Mouse (Mus musculus): ENCODE results near the gene Lamc3. TPM values are rescaled to one million over a fixed set of nuclear protein-coding genes. Genes with fewer than 3 reads are reported as not detected.

Gene Lamc3
- polyA plus RNA-seq, 1 experiment from 2014 or later, result 0.15 TPM

DNA sequence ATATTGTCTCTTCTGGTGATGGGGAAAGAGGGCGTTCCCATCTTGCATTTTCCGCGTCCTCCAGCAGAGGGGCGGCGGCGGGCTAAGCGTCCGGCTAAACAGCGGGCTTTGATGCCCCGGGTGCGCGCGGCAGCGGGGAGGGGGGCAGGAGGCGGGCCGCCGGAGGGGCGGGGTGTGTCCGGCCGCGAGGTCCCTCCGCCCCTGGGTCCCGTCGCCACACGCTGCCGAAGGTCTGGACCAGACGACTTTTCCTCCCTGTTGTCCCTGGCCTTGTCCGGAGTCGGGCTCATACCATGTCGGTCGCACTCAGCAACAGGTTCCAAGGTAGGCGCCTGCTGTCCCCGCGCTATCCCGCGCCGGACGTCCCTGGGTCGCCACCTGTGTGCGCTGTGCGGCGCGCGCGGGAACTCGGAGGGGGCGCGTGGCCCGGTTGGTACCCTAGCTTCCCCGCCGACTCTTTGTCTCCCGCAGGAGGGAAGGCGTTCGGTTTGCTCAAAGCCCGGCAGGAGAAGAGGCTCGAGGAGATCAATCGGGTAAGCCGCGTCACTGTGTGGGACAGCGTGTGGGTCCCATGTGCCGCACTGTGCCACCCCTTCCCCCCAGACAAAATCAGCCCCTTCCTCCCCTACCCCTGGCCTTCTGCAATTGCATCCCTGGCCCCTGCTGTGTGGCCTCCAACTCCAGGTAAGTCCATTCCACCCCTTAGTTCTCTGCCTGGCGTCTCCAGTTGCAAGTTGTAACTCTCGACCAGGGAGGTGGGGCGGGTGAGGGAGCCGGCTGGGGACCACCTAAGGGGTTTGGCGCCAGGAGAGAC lies 63.2 kb downstream of the Lamc3 start, which contains the start of gene Aif1l:
TSS of gene Aif1l (plus strand) at position 82 of the 814 bp plus-strand sequence.
- under 1% methylated on average over 66 of the region's 66 CpGs for WGBS
- peak; percentile 91 for DNase-seq (ENCODE audit: low spot score)
- Histone ChIP-seq H3K4me3 (peak within 1 kb of the TSS; percentile 74), H3K36me3 (peaks cover 39% of the 10 kb centered on the region), H3K27ac (peak within 1 kb of the TSS; percentile 88), H3K27me3 (ENCODE audit: low read depth, poor library complexity, severe bottlenecking) (peaks cover 10% of the 10 kb centered on the region; the same call in 1 of the 2 replicates), H3K4me1 (peaks cover 42% of the 10 kb centered on the region), H3K9me3 (replicated peaks) (no peaks in the 10 kb centered on the region)

DNA sequence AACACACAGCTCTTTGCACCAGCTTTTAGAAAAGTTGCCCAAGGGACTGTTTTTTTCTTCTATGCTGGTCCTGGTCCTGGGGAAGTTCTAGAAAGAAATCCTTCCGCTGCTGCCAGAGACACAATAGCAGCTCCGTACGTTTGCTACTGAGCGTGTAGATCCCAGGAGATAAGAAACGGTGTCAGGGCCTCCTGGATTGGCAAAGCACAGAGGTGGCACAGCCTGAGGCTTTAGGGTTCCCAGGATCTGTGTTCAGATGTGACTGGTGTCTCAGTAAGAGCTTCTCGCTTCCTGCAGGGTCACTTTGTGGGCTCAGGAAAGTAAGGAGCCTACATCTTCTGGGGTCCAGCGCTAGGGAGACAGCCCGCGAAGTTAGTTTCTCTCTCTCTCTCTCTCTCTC lies 63.9 kb downstream of the Lamc3 start:
- Histone ChIP-seq H3K27ac (peak overlapping the region; percentile 88), H3K36me3 (peaks cover 43% of the 10 kb centered on the region), H3K4me1 (peaks cover 42% of the 10 kb centered on the region), H3K27me3 (ENCODE audit: low read depth, poor library complexity, severe bottlenecking) (peaks cover 10% of the 10 kb centered on the region; the same call in 1 of the 2 replicates), H3K4me3 (peak overlapping the region; percentile 74), H3K9me3 (replicated peaks) (no peaks in the 10 kb centered on the region)
- no peak for DNase-seq (ENCODE audit: low spot score)
- WGBS, result 21% methylated on average over 9 of the region's 9 CpGs

DNA sequence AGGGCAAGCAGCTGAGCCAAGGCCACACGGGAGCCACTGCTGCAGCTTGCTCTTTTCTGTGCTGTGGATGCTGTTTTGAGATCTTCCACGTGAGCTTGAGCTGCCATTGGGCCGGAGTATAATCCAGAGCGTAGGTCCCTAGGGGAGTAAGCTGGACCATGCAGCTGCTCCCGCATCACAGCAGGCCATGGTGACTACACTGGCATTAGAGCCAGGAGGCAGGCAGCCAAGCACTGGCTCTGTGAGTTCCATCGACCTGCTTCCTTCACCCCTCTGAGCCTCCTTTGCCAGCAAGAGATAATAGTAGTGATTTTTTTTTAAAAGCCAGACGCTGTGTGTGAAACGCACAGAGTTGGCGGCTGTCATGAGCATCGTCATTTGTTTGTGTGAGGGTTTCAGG lies 65.1 kb downstream of the Lamc3 start:
- peaks cover 42% of the 10 kb centered on the region for H3K4me1 ChIP-seq
- H3K27me3 ChIP-seq (ENCODE audit: low read depth, poor library complexity, severe bottlenecking), result peaks cover 10% of the 10 kb centered on the region; the same call in 1 of the 2 replicates
- DNase-seq (ENCODE audit: low spot score), result no peak
- 0 out of 2 replicates have a peak overlapping the region, but pooled peaks have one; percentile 74 for H3K4me3 ChIP-seq
- peaks cover 49% of the 10 kb centered on the region for H3K36me3 ChIP-seq
- H3K9me3 ChIP-seq (replicated peaks), result no peaks in the 10 kb centered on the region
- WGBS, result 94% methylated on average over 10 of the region's 10 CpGs
- no peak overlapping the region for H3K27ac ChIP-seq

DNA sequence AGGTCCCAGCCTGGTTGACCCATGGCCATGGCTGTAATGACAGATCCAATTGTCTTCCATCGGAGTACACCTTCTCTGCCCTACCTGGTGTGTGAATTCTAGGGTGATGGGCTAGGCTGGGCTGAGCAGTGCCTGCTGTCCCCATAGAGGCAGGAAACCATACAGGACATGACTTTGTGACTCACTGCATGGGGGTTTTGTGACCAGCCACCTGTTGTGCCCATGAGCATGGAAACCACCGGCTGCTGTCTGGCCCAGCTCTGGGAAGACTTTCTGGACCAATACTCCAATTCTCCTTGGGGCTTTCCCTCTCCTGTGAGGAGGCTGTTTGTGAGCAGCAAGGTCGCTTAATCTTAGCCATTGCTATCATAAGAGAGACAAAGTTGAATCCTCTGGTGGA lies 65.6 kb downstream of the Lamc3 start:
- Histone ChIP-seq H3K4me1 (peaks cover 42% of the 10 kb centered on the region), H3K36me3 (peaks cover 54% of the 10 kb centered on the region)
- WGBS, result 92% methylated on average over 3 of the region's 3 CpGs

DNA sequence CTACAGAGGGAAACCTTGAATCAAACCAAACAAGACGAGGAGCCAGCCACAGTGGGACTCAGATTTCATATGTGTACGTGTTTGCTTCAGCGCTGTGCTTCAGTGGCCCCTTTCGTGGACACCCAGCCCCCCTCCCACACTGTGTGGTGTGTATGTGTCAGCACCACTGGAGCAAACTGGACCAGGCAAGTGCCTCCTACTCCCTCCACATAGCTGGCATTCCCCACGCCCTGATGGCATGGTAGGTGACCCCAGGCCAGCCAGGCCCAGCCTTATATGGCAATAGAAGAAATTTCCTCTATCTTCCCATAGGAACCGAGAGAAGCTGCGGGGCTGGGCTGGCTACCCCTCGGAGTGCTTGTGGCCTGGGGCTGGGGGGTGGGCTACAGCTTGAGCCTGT lies 66.6 kb downstream of the Lamc3 start:
- Histone ChIP-seq H3K36me3 (peaks cover 63% of the 10 kb centered on the region), H3K4me1 (peaks cover 42% of the 10 kb centered on the region)

More for the DNA sequence above, 65.6 kb downstream of the Lamc3 start:
- H3K27me3 ChIP-seq (ENCODE audit: low read depth, poor library complexity, severe bottlenecking), result peaks cover 10% of the 10 kb centered on the region; the same call in 1 of the 2 replicates
- DNase-seq (ENCODE audit: low spot score), result no peak
- H3K4me3 ChIP-seq, result no peak overlapping the region
- no peaks in the 10 kb centered on the region for H3K9me3 ChIP-seq (replicated peaks)
- no peak overlapping the region for H3K27ac ChIP-seq

DNA sequence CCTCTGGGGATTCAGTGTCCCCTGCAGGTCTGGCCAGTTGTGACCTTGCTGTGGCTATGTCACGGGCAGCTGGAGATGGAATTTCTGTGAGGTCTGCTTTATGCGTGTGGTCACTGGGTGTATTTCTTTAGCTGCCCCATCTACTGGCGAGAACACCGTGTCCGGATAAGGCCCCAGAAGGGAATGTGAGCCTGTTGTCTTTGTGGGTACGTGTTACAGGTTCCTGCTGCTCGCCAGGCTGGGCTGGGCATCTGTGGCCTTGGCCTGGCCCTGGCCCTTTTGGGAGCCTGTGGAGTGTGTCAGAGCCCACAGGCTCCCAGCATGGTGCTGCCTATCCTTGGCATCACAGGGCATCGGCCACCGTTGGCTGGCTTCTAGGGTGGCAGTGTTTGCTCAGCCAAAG lies 67.7 kb downstream of the Lamc3 start:
- H3K9me3 ChIP-seq (replicated peaks), result no peaks in the 10 kb centered on the region
- H3K4me3 ChIP-seq, result no peak overlapping the region
- no peak overlapping the region for H3K27ac ChIP-seq
- peaks cover 74% of the 10 kb centered on the region for H3K36me3 ChIP-seq
- WGBS, result 94% methylated on average over 9 of the region's 9 CpGs
- H3K27me3 ChIP-seq (ENCODE audit: low read depth, poor library complexity, severe bottlenecking), result no peaks in the 10 kb centered on the region
- H3K4me1 ChIP-seq, result peaks cover 36% of the 10 kb centered on the region
- DNase-seq (ENCODE audit: low spot score), result no peak

More for the DNA sequence above, 66.6 kb downstream of the Lamc3 start:
- 78% methylated on average over 8 of the region's 8 CpGs for WGBS
- Histone ChIP-seq H3K27ac (no peak overlapping the region), H3K27me3 (ENCODE audit: low read depth, poor library complexity, severe bottlenecking) (peaks cover 5% of the 10 kb centered on the region; the same call in 1 of the 2 replicates), H3K9me3 (replicated peaks) (no peaks in the 10 kb centered on the region), H3K4me3 (no peak overlapping the region)
- no peak for DNase-seq (ENCODE audit: low spot score)

DNA sequence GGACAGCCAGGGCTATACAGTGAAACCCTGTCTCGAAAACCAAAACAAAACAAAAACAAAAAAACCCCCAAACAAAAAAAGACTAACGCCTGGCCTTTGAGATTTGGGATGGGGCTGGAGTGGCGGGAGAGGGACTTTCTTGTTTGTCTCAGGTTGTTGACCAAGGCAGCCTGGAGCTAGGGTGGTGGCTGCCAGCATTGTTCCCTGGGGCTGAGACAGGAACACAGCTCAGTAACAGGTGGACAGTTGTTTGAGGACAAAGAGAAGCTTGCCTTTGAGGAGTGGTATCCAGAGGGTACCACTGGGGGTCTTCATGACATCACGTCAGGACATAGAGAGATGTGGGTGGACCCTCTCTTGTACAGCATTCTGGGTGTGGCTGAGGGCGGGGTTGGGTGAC lies 68.6 kb downstream of the Lamc3 start:
- no peak overlapping the region for H3K4me3 ChIP-seq
- no peak for DNase-seq (ENCODE audit: low spot score)
- no peaks in the 10 kb centered on the region for H3K9me3 ChIP-seq (replicated peaks)
- no peaks in the 10 kb centered on the region for H3K27me3 ChIP-seq (ENCODE audit: low read depth, poor library complexity, severe bottlenecking)
- H3K27ac ChIP-seq, result no peak overlapping the region
- H3K4me1 ChIP-seq, result peaks cover 28% of the 10 kb centered on the region
- H3K36me3 ChIP-seq, result peaks cover 83% of the 10 kb centered on the region
- WGBS, result 85% methylated on average over 5 of the region's 5 CpGs

DNA sequence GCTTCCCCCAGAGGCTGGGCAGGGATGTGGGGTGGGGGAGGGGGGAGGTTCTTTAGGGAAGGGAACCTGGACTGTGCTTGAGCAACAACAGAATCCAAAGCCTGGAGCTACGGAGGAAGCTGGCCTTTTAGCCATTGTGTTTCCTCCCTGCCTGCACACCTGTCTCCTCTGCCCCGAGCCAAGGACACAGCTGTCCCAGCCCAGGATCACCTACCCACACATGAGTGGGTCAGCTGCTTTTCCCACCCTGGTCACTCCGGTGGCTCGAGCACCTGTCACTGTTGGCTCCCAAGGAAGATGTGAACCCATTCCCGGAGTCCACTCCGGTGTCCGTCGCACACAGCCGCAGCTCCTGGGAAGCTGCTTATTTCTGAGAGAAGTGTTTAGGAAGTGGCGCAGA lies 70.1 kb downstream of the Lamc3 start:
- no peak for DNase-seq (ENCODE audit: low spot score)
- no peaks in the 10 kb centered on the region for H3K9me3 ChIP-seq (replicated peaks)
- no peaks in the 10 kb centered on the region for H3K27me3 ChIP-seq (ENCODE audit: low read depth, poor library complexity, severe bottlenecking)
- H3K4me1 ChIP-seq, result peaks cover 13% of the 10 kb centered on the region
- H3K27ac ChIP-seq, result no peak overlapping the region
- no peak overlapping the region for H3K4me3 ChIP-seq
- WGBS, result 93% methylated on average over 10 of the region's 10 CpGs
- H3K36me3 ChIP-seq, result peaks cover 89% of the 10 kb centered on the region

DNA sequence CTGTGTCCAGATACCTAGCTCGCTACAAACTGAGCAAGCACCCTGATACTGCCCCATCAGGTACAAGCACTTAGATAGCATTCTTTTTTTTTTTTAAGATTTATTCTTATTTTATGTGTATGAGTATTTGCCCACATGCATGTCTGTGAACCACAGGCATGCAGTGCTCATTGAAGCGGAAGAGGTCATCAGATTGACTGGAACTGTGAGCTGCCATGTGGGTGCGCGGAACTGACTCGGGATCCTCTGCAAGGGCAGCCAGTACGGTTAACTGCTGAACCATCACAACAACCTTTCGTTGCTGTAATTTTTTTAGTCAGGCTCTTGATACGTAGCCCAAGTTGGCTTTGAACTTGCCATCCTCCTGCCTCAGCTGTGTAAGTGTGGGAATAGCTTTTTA lies 73.9 kb downstream of the Lamc3 start:
- DNase-seq (ENCODE audit: low spot score), result no peak
- 95% methylated on average over 8 of the region's 8 CpGs for WGBS
- H3K4me3 ChIP-seq, result no peak overlapping the region
- H3K9me3 ChIP-seq (replicated peaks), result no peaks in the 10 kb centered on the region
- H3K27me3 ChIP-seq (ENCODE audit: low read depth, poor library complexity, severe bottlenecking), result no peaks in the 10 kb centered on the region
- peaks cover 93% of the 10 kb centered on the region for H3K36me3 ChIP-seq
- no peak overlapping the region for H3K27ac ChIP-seq
- no peaks in the 10 kb centered on the region; the same call in 1 of the 2 replicates for H3K4me1 ChIP-seq

DNA sequence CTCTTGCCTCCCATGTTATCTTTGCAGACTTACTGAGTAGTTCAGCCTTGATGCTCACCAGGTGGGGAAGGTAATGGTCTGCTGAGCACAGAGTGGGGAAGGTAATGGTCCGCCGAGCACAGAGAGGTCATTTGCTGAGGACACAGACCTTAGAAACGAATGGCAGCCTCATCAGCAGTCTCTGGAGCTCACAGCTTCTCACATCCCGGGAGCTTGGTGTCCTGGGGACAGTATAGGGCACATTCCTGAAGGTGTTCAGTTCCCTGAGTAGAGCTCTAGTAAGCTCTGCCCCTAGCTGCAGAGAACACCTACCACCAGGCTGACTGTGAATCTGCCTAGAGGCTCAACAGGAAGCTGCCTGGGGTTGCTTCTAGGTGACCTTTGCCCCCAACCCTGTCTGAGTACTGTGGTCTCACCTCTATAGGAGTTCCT lies 74.7 kb downstream of the Lamc3 start:
- Histone ChIP-seq H3K27ac (no peak overlapping the region), H3K27me3 (ENCODE audit: low read depth, poor library complexity, severe bottlenecking) (no peaks in the 10 kb centered on the region), H3K36me3 (peaks cover 97% of the 10 kb centered on the region), H3K4me1 (no peaks in the 10 kb centered on the region; the same call in 1 of the 2 replicates), H3K4me3 (no peak overlapping the region), H3K9me3 (replicated peaks) (no peaks in the 10 kb centered on the region)
- no peak for DNase-seq (ENCODE audit: low spot score)
- WGBS, result 77% methylated on average over 4 of the region's 4 CpGs

DNA sequence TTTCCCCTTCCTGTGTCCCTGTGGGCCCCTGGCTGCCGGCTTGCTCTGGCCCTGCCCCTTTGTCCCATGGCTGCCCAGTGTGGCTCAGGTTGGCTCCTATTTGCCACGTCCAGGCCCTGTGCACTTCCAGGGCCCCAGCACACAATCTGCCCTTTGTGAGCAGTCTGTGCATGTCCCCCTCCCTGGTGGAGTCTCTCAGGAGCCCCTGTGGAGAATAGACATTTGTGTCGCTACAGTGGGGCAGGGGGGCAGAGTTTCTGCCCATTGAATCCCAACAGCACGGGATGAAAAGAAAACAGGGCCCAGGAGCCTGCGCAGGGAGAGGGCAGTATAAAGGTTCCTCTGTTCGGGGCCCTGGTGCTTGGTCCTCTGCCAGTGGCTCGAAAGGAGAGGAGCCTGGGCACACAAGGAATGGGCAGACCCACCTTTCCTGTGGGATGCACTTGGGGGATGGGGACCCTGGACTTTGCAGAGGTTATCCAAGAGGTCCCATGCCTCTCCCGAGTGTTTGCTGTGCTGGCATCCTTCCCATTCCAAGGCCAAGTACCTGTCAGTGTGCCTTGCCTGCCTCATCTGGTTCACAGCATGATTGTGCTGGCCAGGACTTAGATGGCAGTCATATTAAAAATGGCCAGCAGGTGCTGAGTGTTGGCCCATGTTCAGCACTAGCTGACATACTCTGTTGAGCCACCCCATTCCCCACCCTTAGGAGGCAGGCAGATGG lies 75.6 kb downstream of the Lamc3 start:
- Histone ChIP-seq H3K4me1 (no peaks in the 10 kb centered on the region; the same call in 1 of the 2 replicates), H3K27me3 (ENCODE audit: low read depth, poor library complexity, severe bottlenecking) (no peaks in the 10 kb centered on the region), H3K9me3 (replicated peaks) (no peaks in the 10 kb centered on the region), H3K36me3 (peaks cover 97% of the 10 kb centered on the region), H3K27ac (no peak overlapping the region), H3K4me3 (no peak overlapping the region)
- 86% methylated on average over 8 of the region's 8 CpGs for WGBS
- DNase-seq (ENCODE audit: low spot score), result no peak

DNA sequence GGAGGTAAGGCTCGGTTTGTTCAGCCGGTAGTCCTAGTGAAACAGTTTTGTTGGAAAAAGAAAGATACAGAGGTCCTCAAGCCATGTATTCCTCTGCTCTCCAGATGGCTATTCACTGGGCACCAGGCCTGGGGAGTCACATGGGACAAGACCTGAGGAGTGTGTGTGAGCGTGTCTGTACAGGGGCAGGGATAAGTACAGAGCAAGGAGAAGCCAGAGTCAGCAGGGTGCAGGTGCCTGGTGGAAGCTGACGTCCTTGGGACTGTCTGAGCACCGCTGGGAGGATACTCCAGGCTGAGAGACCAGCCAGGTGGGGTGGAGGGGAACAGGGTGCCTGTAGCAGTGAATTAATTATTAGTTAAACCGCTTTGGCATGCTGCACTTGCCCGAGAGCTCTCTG lies 76.4 kb downstream of the Lamc3 start:
- Histone ChIP-seq H3K27me3 (ENCODE audit: low read depth, poor library complexity, severe bottlenecking) (no peaks in the 10 kb centered on the region), H3K36me3 (peaks cover 97% of the 10 kb centered on the region), H3K9me3 (replicated peaks) (no peaks in the 10 kb centered on the region), H3K4me3 (no peak overlapping the region), H3K27ac (no peak overlapping the region), H3K4me1 (no peaks in the 10 kb centered on the region; the same call in 1 of the 2 replicates)
- DNase-seq (ENCODE audit: low spot score), result no peak
- 87% methylated on average over 7 of the region's 7 CpGs for WGBS

DNA sequence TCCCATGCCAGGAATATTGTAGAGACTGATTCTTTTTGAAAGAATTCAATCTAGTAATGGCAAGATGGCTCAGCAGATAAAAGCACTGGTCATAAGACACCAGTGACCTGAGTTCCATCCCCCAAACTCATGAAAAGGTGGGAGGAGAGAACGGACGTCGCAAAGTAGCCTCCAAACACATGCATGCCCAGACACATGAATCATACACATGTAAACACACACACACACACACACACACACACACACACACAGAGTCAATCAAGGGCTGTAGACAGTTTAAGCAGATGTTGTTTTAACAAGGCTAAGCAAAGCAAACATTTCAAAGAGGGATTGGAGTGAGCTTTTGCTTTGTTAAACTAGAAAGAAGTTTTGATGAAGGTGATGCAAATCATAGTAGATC lies 77.1 kb downstream of the Lamc3 start:
- 92% methylated on average over 3 of the region's 3 CpGs for WGBS
- DNase-seq (ENCODE audit: low spot score), result no peak

More for the DNA sequence above, 77.1 kb downstream of the Lamc3 start:
- Histone ChIP-seq H3K27me3 (ENCODE audit: low read depth, poor library complexity, severe bottlenecking) (no peaks in the 10 kb centered on the region), H3K27ac (no peak overlapping the region), H3K9me3 (replicated peaks) (no peaks in the 10 kb centered on the region), H3K36me3 (peaks cover 98% of the 10 kb centered on the region), H3K4me1 (no peaks in the 10 kb centered on the region; the same call in 1 of the 2 replicates), H3K4me3 (no peak overlapping the region)

Measured in limb, embryonic 10.5 days (tissue).